Mouse (Mus musculus): ENCODE measurements at regions not wholly inside any gene's neighbourhood (a gene's known extent, or its start where the extent isn't known, plus 50 kb on each side); places are given as distances from the start of the nearest gene placed in this dataset.
A peak's percentile ranks its signal among the peaks of the same experiment; 100 is the strongest.
"Not testable (repeated sequence)": the region's sequence is repeated elsewhere in the genome, so short reads cannot be mapped to it uniquely, and the experiment has no call there.

DNA sequence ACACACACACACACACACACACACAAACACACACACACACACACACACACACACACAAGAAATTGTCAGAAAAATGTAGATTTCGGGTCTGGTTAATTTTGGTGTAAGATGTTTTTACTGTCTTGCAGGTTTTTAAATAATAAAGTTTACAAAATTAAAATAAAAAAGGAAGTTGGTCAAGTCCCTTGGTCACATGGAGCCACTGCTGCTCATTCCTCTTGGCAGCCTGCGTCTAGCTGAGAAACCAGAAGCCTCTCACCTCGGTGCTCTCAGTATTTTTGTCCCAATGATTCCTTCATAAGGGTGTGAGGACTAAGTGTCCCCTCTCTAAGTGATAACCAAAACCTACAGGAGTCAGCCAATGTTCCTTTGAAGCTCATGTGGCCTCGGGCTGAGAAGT lies 76.8 kb upstream of the Smg1 start:
- ATAC-seq = no peak

DNA sequence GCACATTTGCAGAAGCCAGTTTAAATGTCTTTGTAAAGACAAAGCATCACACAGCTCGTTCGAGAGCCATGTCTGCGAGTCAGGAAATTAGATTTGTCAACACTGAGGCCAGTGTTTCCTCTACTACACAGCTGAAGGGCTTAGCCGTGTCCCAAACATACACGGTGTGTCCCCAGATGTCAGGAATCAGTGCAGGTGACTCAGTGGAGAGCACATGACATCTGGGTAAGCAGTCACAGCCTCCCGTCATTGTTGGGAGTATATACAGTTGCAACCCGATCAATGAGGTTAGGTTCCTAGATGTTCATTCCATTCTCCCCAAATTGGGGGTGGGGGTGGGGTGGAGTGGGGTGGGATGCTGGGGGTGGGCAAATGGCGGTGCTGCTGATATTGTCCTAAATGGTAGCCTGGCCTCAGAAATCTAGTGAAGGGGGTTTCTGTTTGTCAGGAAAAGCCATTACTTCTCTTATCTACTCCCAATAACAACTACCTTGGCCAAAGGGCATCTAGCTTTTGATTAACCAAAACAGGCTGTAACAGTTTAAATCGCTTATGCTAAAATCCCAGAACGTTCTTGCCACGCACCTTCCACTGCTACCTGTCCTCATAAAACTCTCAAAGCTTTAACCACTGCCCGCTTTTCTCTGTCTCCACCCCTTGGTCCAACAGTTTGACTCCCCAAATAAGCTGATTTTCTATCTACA lies 75.1 kb upstream of the Smg1 start:
- ATAC-seq = no peak

DNA sequence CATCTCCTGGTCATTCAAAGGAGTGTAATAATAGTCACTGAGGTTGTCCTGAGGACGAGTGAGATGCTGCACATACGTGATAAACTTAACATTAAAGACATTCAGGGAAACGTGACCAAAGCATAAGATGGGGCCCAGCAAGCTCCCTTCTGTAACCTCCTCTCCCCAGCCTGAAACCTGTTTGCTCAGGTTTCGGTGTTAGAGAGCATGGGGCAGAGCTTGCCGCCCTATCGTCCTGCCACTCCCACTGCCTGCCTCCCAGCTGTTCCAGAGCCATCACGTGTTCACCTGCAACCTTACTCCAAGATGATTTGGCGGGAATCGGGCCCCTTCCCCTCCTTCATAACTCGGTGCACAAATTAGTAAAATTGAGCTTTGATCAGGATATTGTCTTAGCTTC lies 71.4 kb upstream of the Smg1 start:
- not testable (repeated sequence) for ATAC-seq

DNA sequence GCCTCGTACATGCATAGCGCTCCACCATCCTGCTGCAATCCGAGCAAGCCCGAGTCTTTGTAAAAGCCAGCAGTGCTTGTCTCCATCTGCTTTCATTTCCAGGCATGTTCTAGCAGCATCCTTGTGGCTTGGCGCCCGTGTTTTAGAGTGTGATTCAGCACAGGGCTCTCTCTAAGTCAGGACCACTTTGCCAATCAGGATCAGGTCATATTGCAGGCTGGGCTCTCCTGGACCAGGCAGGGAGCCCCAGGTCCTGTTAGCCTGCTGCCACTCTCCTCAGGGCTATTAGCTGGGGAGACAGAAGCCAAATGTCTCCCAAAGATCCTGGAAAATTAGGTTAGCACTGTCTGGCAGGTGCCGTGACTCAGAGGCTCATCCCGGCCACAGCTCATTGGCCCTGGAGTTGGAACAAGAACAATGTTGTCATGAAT lies 70.8 kb upstream of the Smg1 start:
- ATAC-seq = no peak

DNA sequence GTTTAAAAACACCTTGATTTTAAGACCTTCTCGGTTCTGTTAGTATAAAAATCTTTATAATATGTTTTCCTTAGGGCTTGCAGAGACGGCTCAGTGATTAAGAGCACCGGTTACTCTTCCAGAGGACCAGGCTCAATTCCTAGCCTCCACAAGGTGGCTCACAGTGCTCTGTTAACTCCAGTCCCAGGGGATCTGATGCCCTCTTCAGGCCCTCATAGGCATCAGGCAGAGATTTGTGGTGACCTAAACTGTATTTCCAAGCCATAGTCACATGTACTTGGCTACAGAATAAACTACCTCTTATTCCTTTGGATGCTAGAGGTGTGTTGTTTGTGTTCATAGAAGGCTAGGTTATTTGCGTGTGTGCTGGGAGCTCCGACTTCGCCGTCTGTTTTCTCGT lies 70.3 kb upstream of the Smg1 start:
- no peak for ATAC-seq

DNA sequence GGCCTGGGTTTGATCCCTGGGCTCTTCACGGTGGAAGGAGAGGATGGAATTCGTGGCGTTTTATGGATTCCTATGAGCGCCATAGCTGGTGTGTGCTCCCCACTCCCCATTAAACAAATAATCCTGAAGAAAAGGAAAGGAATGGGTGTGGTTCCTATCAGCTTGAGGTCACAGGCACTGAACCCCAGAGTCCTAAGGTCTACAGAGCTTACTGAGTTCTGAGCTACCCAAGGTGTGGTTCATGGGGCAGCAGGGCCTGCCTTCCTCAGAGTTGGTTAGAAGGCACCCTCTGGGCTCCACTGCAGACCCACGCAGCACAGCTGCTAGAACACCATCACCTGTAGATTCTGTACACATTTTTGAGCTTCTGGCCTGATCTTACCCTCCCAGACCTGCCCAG lies 66.3 kb upstream of the Smg1 start:
- ATAC-seq = no peak

DNA sequence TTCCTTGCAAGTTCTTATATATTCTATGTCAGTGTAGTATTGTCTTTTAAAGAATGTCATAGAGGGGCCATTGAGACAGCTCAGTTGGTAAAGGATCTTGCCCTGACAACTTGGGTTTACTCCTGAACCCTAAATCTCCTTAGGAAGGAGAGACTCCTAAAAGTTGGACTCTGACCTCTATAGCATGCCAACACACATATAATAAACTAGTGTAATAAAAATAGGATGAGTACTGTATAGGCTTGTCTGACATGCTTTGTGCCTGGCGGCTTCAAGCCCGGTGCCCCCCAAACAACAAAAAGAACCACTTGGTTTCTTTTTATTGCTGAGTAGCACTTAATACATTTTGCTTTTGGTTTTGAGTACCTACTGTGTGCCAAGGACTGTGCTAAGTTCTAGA lies 65.4 kb upstream of the Smg1 start:
- ATAC-seq = no peak

DNA sequence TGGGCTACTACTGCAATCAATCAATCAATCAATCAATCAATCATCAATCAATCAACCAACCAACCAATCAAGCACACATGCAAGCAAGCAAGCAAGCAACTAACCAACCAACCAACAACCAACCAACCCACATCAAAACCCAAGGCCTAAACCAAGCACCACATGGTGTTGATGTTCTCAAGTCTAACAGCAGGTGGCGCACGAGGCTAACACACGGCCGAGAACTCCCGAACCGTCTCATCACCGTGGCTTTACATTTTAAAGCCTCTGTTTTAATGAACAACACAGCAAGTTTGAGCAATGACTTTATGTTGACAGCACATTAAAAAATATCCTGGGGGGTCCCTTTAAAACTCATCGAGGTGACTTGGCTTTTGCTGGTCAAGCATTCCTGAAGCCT lies 61.3 kb upstream of the Smg1 start:
- peak; percentile 96 for ATAC-seq

DNA sequence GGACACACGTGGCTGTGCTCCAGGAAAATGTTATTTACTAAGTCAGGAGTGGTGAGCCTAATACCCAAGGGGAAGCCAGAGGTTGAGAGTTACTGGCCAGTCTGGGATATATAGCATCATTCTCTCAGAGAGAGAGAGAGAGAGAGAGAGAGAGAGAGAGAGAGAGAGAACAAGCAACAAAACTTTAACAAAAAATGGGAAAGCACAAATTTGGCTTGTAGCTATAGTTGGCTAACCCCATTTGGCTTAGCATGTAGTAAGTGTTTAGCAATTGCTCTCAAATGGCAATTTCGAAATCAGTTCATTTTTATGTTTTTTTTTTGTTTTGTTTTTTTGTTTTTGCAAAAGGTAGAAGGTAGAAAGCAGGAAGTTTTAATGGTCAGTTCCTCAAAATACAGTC lies 60.9 kb upstream of the Smg1 start:
- no peak for ATAC-seq

DNA sequence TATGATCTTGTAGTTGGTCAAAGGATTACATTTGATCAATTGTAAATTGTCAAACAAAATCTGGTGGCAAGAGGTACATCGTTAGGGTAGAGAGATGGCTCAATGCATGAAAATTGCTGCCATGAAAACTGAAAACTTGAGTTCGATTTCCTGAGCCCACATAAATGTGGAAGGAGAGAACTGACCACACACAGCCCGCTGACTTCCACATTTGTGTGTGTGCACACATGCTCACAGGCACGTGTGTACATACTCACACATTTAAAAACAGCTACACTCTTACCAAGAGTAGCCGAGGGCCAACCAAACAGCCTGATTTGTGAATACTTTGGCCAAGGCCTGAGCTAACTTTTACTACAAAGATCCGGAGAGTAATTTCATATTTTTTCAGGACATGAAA lies 60.5 kb upstream of the Smg1 start:
- ATAC-seq = no peak

DNA sequence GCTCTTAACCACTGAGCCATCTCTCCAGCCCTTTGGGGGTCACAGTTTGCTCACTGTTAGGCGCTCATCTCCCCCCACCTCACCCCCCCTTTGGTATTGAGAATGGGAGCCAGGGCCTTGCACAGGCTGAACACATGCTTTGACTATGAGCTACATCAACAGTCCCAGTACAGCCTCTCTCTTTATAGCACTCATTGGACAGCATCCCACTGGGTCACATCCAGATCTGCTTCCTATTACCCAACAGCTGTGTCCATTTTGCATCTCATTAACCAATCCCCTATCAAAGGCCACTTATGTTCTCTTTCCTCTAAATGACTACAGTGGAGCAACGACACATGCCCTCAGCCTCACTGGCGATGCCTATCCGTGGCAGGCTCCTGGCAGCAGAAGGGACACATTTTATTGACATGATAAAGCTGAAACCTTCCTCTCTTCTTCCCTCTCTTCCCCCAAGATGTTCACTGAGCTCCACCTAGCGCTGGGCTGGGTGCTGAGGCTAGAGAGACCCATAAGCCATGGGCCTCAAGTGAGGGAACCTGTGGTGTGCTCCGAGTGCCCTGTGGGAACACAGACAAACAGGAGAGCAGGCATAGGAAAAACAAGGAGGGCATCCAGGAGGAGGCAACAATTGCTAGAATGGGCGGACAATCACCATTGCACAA lies 57.3 kb upstream of the Smg1 start:
- ATAC-seq = no peak

DNA sequence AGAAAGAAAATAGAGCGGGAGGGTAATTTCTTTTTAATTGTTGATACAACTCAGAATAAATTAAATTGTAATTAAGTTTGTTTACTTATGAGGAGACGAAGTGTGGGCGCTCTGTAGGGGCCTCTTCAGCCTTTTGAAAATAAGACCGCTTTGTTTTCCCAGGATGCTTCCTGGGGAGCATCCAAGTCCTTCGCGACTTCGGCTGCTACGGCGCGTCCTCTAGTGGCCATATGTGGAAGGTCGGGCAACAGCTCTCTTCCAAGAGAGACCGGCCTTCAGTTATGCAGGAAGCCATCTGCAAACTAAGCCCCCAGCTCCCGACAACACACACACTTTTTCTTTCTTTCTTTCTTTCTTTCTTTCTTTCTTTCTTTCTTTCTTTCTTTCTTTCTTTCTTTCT lies 54.1 kb upstream of the Smg1 start:
- peak; percentile 86 for ATAC-seq

DNA sequence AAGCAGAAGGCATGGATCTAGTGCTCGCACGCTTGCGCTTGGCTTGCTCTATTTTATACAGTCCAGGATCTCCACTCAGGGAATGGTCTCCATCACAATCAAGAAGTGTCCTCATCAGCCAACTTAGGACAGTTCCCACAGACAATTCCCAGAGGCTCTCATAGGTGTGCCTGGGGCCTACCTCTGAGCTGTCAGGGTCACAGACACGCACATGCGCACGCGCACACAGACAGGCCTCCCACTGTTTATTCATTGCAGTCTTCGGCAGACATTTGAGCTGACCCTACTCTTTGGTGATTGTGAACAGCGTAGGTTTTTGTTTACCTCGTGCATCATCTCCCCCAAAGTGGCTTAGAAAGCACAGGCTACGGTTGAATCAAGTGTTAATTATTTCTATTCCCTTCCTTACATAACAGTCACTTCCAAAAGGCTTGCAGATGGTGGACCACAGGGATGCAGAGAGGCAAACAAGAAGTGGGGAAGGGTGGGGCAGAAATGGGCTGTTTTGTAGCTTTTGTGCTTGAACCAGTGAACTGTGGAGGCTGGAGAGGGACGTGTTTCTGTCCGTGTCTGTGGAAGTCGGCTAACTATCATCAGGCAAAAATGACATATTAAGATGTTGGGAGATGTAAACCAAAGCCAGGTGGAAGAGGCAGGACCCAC lies 53.5 kb upstream of the Smg1 start:
- no peak for ATAC-seq

DNA sequence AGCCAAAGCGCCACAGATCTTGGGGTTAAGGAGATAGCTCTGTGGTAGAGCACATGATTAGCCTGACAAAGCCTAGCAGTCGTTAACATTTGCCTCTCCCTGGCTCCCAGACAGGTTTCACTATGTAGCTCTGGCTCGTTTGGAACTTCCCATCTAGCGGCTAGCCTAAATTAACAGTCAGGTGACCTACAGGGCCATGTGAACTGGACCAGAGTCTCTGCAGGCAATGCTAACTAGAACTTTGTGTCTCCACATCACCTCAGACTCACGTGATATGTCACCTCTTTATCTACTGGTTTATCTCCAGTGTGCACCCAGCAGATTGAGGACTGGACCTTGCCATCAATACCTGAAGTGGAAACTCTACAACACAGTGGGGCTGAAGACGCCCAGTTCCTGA lies 52.4 kb upstream of the Smg1 start:
- ATAC-seq = no peak

DNA sequence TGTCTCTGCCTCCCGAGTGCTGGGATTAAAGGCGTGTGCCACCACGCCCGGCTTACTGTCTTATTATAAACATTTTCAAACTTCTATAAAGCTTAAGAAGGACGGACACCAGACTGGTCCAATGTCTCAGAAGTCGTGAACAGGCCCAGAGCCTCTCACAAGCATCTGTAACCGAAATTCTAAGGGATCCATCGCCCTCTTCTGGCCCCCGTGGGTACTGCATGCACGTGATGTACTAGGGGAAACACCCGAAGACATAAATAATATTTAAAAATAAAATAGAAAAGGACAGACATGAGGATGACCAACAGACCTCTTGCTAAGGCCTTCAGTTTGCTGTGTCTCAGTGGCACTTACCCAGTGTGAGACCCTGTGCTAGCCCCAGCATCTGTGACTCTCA lies 51.8 kb upstream of the Smg1 start:
- ATAC-seq = no peak

DNA sequence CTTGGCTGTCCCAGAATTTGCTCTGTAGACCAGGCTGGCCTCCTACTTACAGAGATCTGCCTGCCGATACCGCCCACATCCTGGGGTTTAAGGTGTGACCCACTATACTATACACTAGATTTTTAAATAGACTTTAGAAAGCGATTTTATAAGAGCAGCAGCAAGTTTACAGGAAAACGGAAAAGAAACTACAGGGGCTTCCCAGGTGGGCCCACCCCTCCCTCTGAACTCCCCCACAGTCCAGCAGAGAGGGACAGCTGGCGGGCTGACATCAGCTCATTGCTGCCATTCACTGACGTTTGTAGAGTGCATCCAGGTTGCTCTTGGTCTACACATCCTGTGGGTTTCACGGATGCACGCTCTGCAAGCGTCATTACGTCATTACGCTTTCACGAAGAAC lies 51.2 kb upstream of the Smg1 start:
- no peak for ATAC-seq

Data from CD4-positive, CD25-positive, alpha-beta regulatory T cell, adult 4 months (primary cell).